Mouse (Mus musculus) v-Abl transformed pro-B cells (cell line): Measurements from ENCODE around the gene Dnajc17.

Experiments
- in situ Hi-C, 2 experiments: fragments of 400-800 bp; cut with MboI; formaldehyde crosslinking; loops; one replicate each; pipeline ENCODE4 v1.15.1; 2025; ENCODE audit not compliant: unreplicated experiment in 2 of 2

Gene Dnajc17

GRCm38 (mm10) chr2:119202914-119203453, 5.6 kb downstream of the Dnajc17 start:
- in situ Hi-C loops: no loop called here

DNA sequence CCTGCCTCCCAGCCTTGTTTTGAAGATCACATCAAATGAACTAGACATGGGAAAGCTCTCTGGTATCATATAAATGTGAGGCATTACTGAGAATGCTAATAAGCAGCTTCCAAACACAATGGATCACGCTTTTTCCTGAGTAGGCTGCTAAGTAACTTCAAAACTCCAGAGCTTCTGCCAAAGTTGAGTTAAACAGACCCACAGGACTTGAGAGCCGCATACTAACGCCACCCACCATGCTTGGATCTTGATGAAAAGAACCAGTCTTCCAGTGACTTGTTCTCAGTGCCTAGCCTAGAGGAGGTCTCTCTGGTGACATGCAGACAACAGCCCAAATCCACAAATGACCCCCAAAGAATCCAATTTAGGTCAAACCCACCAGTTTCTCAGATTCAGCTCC, 9.7 kb downstream of the Dnajc17 start:
- in situ Hi-C loops: loop anchor here (5.0 to 25.0 kb wide), 5 partner anchors 157 to 562 kb away; no protein-coding TSS in a partner anchor

GRCm38 (mm10) chr2:119198049-119198448, 10.5 kb downstream of the Dnajc17 start:
- in situ Hi-C loops: loop anchor here (5.0 to 25.0 kb wide), 5 partner anchors 156 to 561 kb away; no protein-coding TSS in a partner anchor

DNA sequence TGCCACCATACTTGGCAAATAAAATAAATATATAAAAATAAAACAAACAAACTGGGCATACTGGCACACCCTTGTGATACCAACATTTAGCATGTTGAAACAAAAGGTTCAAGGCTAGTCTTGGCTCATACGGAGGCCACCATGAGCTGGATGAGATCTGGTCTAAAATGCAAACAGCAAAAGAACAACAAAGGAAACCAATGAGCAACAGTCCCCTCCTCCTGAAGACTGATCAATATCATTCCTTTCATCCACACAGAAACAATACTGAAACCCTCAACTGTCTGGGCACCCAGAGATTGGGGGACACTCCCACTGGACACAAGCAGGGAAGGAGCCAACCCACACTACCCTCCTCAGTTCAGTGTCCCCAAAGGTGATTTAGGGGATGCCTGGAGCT, 11.1 kb downstream of the Dnajc17 start:
- in situ Hi-C loops: loop anchor here (5.0 to 25.0 kb wide), 5 partner anchors 155 to 560 kb away; no protein-coding TSS in a partner anchor

GRCm38 (mm10) chr2:119196316-119197108, 12.1 kb downstream of the Dnajc17 start:
- in situ Hi-C loops: loop anchor here (5.0 to 25.0 kb wide), 5 partner anchors 154 to 559 kb away; no protein-coding TSS in a partner anchor

GRCm38 (mm10) chr2:119194140-119194539, 14.5 kb downstream of the Dnajc17 start:
- in situ Hi-C loops: loop anchor here (5.0 to 25.0 kb wide), 4 partner anchors 307 to 557 kb away; partner anchors contain the start of gene Ccdc9b (in 1 of the 2)

GRCm38 (mm10) chr2:119190969-119191368, 17.6 kb downstream of the Dnajc17 start:
- in situ Hi-C loops: loop anchor here (5.0 to 25.0 kb wide), 4 partner anchors 304 to 554 kb away; partner anchors contain the start of gene Ccdc9b (in 1 of the 2)

DNA sequence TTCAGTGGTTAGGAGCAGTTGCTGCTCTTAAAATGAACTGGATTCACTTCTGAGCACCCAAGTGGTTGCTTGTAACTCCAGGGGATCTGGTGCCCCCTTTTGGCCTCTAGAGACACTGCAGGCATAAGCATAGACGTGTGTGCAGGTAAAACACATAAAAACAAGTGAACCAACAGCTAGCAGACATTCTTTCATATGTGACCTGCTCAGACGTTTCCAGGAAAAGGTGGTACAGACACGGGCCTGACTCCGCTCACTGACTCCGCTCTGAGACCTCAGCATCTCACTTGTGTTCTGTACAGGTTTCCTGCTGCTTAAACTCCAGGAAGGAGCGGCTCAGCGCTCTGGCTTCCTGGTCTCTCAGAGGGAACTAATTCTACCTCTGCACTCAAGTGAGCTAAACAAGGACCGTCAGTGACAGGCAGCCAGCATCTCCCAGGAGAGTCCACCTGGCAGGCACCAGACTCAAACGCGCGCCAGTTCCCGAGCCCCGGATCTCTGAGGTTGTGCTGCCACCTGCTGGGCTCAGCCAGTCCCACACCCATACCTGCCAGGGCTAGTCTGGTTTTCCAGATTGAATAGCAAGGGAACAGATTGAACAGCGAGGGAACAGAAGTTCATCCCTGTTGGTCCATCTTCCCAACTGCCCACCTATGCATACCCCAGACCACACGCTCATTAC, 19.4 kb downstream of the Dnajc17 start:
- in situ Hi-C loops: loop anchor here (5.0 to 25.0 kb wide), 6 partner anchors 37 to 552 kb away; partner anchors contain the start of gene Ccdc9b (in 1 of the 2)

DNA sequence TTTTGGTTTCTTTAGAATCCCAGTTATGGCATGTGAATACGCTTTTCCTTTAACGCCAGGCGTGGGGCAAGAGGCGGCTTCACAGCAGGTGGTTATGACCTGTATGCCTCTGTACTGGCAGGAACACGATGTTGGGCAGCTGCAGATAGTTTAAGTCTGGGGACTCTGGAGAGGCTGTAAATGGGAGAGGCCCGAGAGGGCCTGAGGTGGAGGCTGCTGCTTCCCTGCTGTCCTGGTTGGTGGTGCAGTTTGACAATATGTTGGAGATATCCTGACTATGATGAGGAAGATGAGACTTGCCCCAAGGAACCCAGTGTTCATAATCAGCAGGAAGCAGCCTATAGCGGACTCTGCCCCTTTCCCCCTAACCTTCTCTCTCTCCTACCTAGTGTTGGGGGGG, 25.7 kb downstream of the Dnajc17 start:
- in situ Hi-C loops: loop anchor here in 1 of 2 experiments (25.0 kb wide), 2 partner anchors 296 to 546 kb away; no protein-coding TSS in a partner anchor

DNA sequence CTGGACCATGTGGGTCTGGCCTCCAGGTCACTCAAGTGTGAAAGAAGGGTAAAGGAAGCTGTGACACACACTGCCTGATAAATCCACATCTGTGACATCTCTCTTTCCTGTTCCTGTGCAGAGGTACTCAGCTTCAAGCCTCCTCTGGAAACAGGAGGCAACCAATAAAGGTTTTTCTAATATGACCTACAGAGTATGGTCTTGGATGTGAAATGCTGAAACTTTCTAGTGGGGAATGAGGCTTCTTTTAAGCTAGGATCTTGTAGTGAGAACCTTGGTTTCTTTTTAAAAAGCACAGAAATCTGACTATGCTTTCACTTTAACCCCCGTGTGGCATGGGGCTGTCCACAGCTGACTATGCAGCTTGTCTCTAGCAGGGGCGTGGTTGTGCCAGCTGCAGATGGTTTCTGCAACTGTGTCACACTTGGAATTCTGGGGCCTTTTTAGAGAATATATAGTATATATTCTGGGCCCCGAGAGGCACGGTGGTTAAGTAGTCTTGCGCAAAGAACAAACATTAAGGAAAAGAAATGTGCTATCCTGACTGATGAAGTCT, 31.1 kb downstream of the Dnajc17 start:
- in situ Hi-C loops: loop anchor here in 1 of 2 experiments (25.0 kb wide), 2 partner anchors 290 to 540 kb away; no protein-coding TSS in a partner anchor

DNA sequence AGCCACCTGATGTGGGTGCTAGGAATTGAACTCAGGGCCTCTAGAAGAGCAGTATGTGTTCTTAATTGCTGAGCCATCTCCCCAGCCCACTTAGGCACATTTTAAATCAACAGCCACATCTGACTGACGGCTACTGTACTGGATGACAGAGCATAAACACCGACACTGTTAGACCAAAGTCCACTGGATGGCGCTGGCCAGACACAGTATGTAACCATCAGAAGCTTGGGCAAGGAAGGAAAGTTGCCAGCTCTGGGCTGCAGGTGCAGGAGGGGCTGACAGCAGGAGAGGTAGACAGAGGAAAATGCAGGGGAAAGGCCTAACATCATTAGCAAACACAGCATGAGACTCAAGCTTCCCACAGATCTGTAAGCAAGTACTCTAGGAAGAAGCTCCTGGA, 31.8 kb downstream of the Dnajc17 start:
- in situ Hi-C loops: loop anchor here in 1 of 2 experiments (25.0 kb wide), 2 partner anchors 289 to 539 kb away; no protein-coding TSS in a partner anchor

DNA sequence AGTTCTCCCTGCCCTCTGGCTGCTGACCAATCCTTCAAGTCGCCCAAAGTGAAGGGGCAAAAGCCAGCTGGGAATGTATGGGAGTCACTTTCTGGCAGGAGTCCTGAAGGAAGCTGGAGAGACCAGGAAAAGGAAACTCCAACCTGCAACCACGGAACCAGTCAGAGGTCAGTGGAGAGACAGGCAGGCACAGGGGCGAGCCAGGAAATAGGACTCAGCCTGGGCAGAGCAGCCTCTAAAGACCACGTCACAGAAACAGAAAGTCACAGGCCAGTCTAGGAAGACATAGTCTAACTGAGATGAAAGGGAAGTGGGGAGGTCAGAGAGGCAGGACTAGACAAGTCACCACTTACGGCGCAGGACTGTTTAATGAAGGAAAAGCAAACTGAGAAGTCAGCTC, 33.0 kb downstream of the Dnajc17 start:
- in situ Hi-C loops: loop anchor here in 1 of 2 experiments (25.0 kb wide), 2 partner anchors 288 to 538 kb away; no protein-coding TSS in a partner anchor

- in situ Hi-C loops: loop anchor here in 1 of 2 experiments (25.0 kb wide), 2 partner anchors 288 to 538 kb away; no protein-coding TSS in a partner anchor
These were observed 33.7 kb downstream of the Dnajc17 start for GRCm38 (mm10) chr2:119174866-119175265.

DNA sequence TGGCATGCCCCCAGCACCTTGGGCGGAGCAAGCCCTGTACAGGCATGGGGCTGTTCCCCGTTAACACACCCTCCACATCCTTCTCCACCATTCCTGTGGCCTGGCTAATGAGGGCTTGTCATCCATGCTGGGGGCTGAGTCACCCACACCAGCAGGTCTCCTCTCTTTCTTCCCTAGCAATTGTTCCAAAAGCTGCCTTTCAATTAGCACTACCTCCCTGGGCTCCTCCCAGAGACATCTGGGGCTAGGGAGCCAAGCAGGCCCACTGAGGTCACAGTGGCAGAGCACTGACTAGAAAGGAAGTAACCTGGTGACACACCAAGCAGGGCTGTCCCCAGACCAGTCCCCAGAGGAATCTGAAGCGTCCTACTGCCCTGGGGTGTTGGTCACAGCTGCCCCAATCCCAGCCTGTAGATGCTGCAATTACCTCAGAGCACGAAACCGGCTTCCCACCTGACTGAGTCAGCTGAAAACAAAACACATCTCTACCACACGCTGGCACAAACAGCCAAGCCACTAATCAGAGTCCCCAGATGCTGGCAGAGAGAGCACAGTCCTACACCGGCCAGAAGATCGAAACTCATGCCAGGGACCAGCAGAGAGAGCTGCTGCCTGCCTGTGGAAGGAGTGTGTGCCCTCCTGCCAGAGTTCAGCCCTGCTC, 34.5 kb downstream of the Dnajc17 start, which contains the start of gene Gm14137:
Gene Gm14137 (plus strand): TSS at position 519 of the 661 bp plus-strand sequence.
- in situ Hi-C loops: no loop called here

DNA sequence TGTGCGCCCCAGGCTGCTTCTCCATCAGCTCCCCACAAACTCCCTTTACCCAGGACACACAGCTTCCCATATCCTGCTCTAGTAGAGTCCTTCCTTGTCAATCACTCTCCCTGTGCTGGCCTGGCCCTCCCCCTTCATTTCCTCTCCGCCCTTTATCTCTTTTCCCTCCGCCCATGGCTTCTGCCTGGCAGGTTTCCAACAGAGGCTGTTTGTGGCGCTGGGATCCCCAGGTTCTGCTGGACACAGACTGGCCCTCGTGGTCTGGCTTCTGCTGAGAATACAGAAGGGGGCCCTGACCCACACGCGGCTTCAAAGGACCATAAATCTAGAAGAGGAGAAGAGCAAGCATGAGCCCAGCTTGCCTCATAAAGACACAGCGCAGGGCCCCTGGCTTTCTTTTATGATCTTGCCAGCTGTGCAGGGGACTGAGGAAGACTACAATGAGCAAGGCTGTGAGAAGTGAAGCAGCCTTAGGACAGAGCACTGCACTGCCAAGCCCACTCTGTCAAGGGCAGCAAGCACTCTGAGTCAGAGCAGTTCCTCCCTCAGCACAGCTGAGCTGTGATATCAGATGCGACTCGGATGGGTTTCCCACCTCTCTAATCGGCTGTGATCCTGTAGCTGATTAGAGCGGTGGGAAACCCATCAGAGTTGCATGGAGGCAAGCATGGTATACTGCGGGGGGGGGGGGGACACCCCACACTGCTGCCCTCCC, 35.6 kb downstream of the Dnajc17 start:
- in situ Hi-C loops: no loop called here

DNA sequence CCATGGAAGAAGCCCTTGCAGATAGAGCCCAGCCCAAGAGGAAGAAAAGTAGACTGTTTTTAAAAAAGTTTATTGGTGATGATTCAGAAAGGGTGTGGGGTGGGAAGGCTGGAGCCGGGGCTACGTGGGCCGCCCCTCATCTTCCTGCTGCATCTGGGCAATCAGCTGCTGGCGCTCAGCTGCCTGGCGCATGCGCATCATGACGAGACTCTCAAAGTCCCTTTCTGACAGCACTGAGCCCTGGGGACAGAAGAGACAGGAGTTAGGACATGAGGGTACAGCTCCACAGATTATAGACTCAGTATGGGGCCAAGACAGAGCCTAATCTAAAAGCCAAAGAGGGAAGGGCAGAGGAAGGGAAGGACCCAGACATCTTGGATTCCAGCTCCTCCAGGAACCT, 36.1 kb downstream of the Dnajc17 start:
- in situ Hi-C loops: no loop called here

GRCm38 (mm10) chr2:119171574-119171973, 37.0 kb downstream of the Dnajc17 start:
- in situ Hi-C loops: no loop called here

DNA sequence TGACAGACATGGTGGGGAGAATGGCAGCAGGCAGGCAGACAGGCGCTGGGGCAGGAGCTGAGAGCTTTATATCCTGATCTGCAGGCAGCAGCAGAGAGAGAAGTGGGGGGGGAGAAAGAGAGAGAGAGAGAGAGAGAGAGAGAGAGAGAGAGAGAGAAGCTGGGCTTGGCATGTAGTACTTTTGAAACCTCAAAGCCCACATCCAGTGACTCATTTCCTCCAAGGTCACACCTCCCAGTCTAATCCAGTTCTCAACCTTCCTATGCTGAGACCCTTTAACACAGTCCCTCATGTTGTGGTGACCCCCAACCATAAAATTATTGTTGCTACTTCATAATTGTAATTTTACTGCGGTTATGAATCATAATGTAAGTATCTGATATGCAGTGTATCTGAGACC, 38.3 kb downstream of the Dnajc17 start:
- in situ Hi-C loops: no loop called here

GRCm38 (mm10) chr2:119167866-119168256, 40.7 kb downstream of the Dnajc17 start:
- in situ Hi-C loops: no loop called here
